Mouse (Mus musculus): ENCODE measurements at regions not wholly inside any gene's neighbourhood (a gene's known extent, or its start where the extent isn't known, plus 50 kb on each side); places are given as distances from the start of the nearest gene placed in this dataset.

GRCm38 (mm10) chr1:168823184-168823583, 391.1 kb upstream of the Pbx1 start:
- DNase-seq (ENCODE audit: low spot score in 2 of 2): no peak

GRCm38 (mm10) chr1:168818381-168818780, 386.3 kb upstream of the Pbx1 start:
- DNase-seq (ENCODE audit: low spot score in 2 of 2): no peak

GRCm38 (mm10) chr1:168807084-168807483, 375.0 kb upstream of the Pbx1 start:
- no peak for DNase-seq (ENCODE audit: low spot score in 2 of 2)

- DNase-seq (ENCODE audit: low spot score in 2 of 2): no peak
Observed at GRCm38 (mm10) chr1:168805442-168805841, 373.4 kb upstream of the Pbx1 start.

- no peak for DNase-seq (ENCODE audit: low spot score in 2 of 2)
Observed at GRCm38 (mm10) chr1:168801046-168801445, 369.0 kb upstream of the Pbx1 start.

GRCm38 (mm10) chr1:168786731-168787130, 354.7 kb upstream of the Pbx1 start:
- no peak for DNase-seq (ENCODE audit: low spot score in 2 of 2)

GRCm38 (mm10) chr1:168783851-168784250, 351.8 kb upstream of the Pbx1 start:
- no peak for DNase-seq (ENCODE audit: low spot score in 2 of 2)

GRCm38 (mm10) chr1:168764368-168764895, 332.4 kb upstream of the Pbx1 start:
- no peak for DNase-seq (ENCODE audit: low spot score in 2 of 2)

GRCm38 (mm10) chr1:168761095-168761494, 329.0 kb upstream of the Pbx1 start:
- no peak for DNase-seq (ENCODE audit: low spot score in 2 of 2)

GRCm38 (mm10) chr1:168760239-168760638, 328.2 kb upstream of the Pbx1 start:
- DNase-seq (ENCODE audit: low spot score in 2 of 2): no peak

GRCm38 (mm10) chr1:168758835-168759234, 326.8 kb upstream of the Pbx1 start:
- DNase-seq (ENCODE audit: low spot score in 2 of 2): no peak

- DNase-seq (ENCODE audit: low spot score in 2 of 2): no peak
Observed at GRCm38 (mm10) chr1:168754196-168754595, 322.1 kb upstream of the Pbx1 start.

- no peak for DNase-seq (ENCODE audit: low spot score in 2 of 2)
Observed at GRCm38 (mm10) chr1:168743435-168743834, 311.4 kb upstream of the Pbx1 start.

- no peak for DNase-seq (ENCODE audit: low spot score in 2 of 2)
Observed at GRCm38 (mm10) chr1:168738005-168738404, 305.9 kb upstream of the Pbx1 start.

- DNase-seq (ENCODE audit: low spot score in 2 of 2): no peak
Observed at GRCm38 (mm10) chr1:168737277-168737863, 305.3 kb upstream of the Pbx1 start.

- DNase-seq (ENCODE audit: low spot score in 2 of 2): no peak
Observed at GRCm38 (mm10) chr1:168733066-168733465, 301.0 kb upstream of the Pbx1 start.

- DNase-seq (ENCODE audit: low spot score in 2 of 2): peak in 1 of 2 experiments; percentile 14
Observed at GRCm38 (mm10) chr1:168709836-168710235, 277.8 kb upstream of the Pbx1 start.

GRCm38 (mm10) chr1:168709017-168709681, 277.1 kb upstream of the Pbx1 start:
- peak; percentile 8 to 19 for DNase-seq (ENCODE audit: low spot score in 2 of 2)

- DNase-seq (ENCODE audit: low spot score in 2 of 2): peak in 1 of 2 experiments; percentile 9
Observed at GRCm38 (mm10) chr1:168708161-168708865, 276.2 kb upstream of the Pbx1 start.

GRCm38 (mm10) chr1:168697386-168697785, 265.3 kb upstream of the Pbx1 start:
- no peak for DNase-seq (ENCODE audit: low spot score in 2 of 2)

- no peak for DNase-seq (ENCODE audit: low spot score in 2 of 2)
Observed at GRCm38 (mm10) chr1:168686821-168687220, 254.8 kb upstream of the Pbx1 start.

- no peak for DNase-seq (ENCODE audit: low spot score in 2 of 2)
Observed at GRCm38 (mm10) chr1:168685147-168685546, 253.1 kb upstream of the Pbx1 start.

Data from urinary bladder, adult 18-20 months (tissue).